Mouse (Mus musculus) mouse embryonic stem cell (cell line): ENCODE results near the gene Adcyap1r1.

Experiments
- in situ Hi-C, 2 experiments: fragments of 300-500 bp; cut with MboI; formaldehyde crosslinking; loops; 1 replicate in 1 of 2; 3 replicates in 1 of 2; pipeline ENCODE4 v1.14.3; 2019 to 2020; ENCODE audit warnings: low sequenced_read_pairs in 2 of 2, low pct_unique_long_range_greater_than_20kb in 1 of 2, mixed read lengths in 1 of 2; ENCODE audit not compliant: unreplicated experiment in 1 of 2

The Adcyap1r1 gene

GRCm38 (mm10) chr6:55451771-55452371 is at the start of gene Adcyap1r1:
TSS of gene Adcyap1r1 (plus strand) at chr6:55451978.
- in situ Hi-C loops, result no loop called here

- in situ Hi-C loops, result no loop called here
Measured at GRCm38 (mm10) chr6:55402041-55402776, 49.6 kb upstream of the Adcyap1r1 start.

- in situ Hi-C loops, result no loop called here
Measured at GRCm38 (mm10) chr6:55403411-55404309, 48.1 kb upstream of the Adcyap1r1 start.

- in situ Hi-C loops, result no loop called here
Measured at GRCm38 (mm10) chr6:55404421-55404990, 47.3 kb upstream of the Adcyap1r1 start.

GRCm38 (mm10) chr6:55407345-55407744 is 44.4 kb upstream of the Adcyap1r1 start:
- in situ Hi-C loops, result no loop called here

- in situ Hi-C loops, result no loop called here
Measured at GRCm38 (mm10) chr6:55410119-55410775, 41.5 kb upstream of the Adcyap1r1 start.

GRCm38 (mm10) chr6:55410977-55411376 is 40.8 kb upstream of the Adcyap1r1 start:
- in situ Hi-C loops, result no loop called here

GRCm38 (mm10) chr6:55416202-55416601 is 35.6 kb upstream of the Adcyap1r1 start:
- in situ Hi-C loops, result no loop called here

GRCm38 (mm10) chr6:55418746-55419410 is 32.9 kb upstream of the Adcyap1r1 start:
- in situ Hi-C loops, result no loop called here

- in situ Hi-C loops, result no loop called here
Measured at GRCm38 (mm10) chr6:55420411-55420810, 31.4 kb upstream of the Adcyap1r1 start.

- in situ Hi-C loops, result no loop called here
Measured at GRCm38 (mm10) chr6:55420869-55421361, 30.9 kb upstream of the Adcyap1r1 start.

GRCm38 (mm10) chr6:55432121-55432520 is 19.7 kb upstream of the Adcyap1r1 start:
- in situ Hi-C loops, result no loop called here

GRCm38 (mm10) chr6:55434360-55434759 is 17.4 kb upstream of the Adcyap1r1 start:
- in situ Hi-C loops, result no loop called here

- in situ Hi-C loops, result no loop called here
Measured at GRCm38 (mm10) chr6:55435266-55436159, 16.3 kb upstream of the Adcyap1r1 start.

- in situ Hi-C loops, result no loop called here
Measured at GRCm38 (mm10) chr6:55437919-55438318, 13.9 kb upstream of the Adcyap1r1 start.

GRCm38 (mm10) chr6:55438837-55439236 is 12.9 kb upstream of the Adcyap1r1 start:
- in situ Hi-C loops, result no loop called here
